Mouse (Mus musculus): ENCODE measurements at regions not wholly inside any gene's neighbourhood (a gene's known extent, or its start where the extent isn't known, plus 50 kb on each side); places are given as distances from the start of the nearest gene placed in this dataset.

DNA sequence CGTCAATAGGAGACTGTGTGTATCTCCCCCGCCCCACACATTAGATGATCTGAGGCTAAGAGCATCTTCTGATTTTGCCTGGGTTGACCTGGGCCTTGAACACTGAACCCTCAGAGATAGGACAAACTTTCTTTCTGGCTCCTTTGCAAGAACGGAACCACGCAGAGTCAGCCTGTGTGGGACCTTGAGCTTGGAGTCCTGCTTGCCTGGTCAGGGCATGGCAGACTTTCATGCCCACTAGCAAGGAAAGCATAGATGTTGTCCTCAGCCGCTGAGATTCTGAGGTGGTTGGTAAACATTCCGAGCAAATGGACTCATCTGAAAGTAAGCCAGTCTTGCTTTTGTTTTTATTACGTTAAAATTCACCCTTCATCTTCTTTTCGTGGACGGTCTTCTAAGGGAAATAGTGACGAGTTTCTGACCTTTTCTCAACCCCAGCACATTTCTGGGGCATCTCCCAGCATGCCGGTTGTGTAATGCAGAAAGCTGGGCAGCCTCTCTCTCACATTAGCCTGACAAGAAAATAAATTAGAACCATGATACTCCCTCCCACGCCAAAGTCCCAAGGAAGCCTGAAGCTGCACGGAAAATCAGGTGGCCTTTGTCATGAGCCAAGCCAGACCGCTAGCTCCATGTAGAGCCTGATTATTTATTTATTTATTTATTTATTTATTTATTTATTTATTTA is 79.2 kb upstream of the Ppm1b start:
- DNase-seq (ENCODE audit: extremely low read depth, low read depth, low spot score), result peak; percentile 81

DNA sequence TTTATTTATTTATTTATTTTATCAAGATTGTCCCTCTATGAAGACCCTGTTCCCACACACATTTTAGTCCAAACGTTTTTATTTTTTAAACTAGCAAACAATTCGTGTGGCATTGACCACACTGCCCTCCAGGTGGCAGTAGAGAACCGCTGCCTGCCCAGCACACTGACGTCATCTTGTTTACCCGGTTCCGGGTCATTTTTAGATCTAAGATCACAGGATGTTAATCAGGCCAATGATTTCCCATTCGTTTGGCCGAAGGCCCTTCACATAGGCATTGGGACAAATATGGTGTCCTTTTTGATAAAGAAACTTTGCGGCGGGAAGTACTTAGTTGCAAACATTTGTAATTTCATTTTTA is 78.7 kb upstream of the Ppm1b start:
- Histone ChIP-seq H3K79me2 (ENCODE audit: control insufficient read depth, insufficient read depth, low read length) (no peaks in the 10 kb centered on the region), H3K36me3 (ENCODE audit: control insufficient read depth, insufficient read depth, low read length) (no peaks in the 10 kb centered on the region), H3K27ac (replicated peaks; ENCODE audit: insufficient read depth, low read depth, low read length) (peak overlapping the region; percentile 95), H3K9ac (ENCODE audit: low read depth, low read length) (no peak overlapping the region), H3K4me1 (ENCODE audit: control insufficient read depth, insufficient read depth, low read length) (peaks cover 29% of the 10 kb centered on the region), H3K4me3 (ENCODE audit: insufficient read depth, low read depth, low read length) (no peak overlapping the region; the same call in 1 of the 2 replicates), H3K27me3 (ENCODE audit: control insufficient read depth, insufficient read depth, low read length) (no peaks in the 10 kb centered on the region)
- TF ChIP-seq CTCF (IDR thresholded peaks at IDR 0.05; ENCODE audit: low read depth, low read length) (peak; percentile 93), POLR2A (IDR thresholded peaks at IDR 0.05; ENCODE audit: extremely low read depth, insufficient read depth, low read length) (no peak)
- DNase-seq (ENCODE audit: extremely low read depth, low read depth, low spot score), result peak; percentile 89
- WGBS, result 2% methylated on average over 10 of the region's 10 CpGs

More for the DNA sequence above, 79.2 kb upstream of the Ppm1b start:
- Histone ChIP-seq H3K27ac (replicated peaks; ENCODE audit: insufficient read depth, low read depth, low read length) (peak overlapping the region; percentile 92), H3K79me2 (ENCODE audit: control insufficient read depth, insufficient read depth, low read length) (no peaks in the 10 kb centered on the region), H3K4me1 (ENCODE audit: control insufficient read depth, insufficient read depth, low read length) (peaks cover 32% of the 10 kb centered on the region), H3K27me3 (ENCODE audit: control insufficient read depth, insufficient read depth, low read length) (no peaks in the 10 kb centered on the region), H3K9ac (ENCODE audit: low read depth, low read length) (peak overlapping the region; percentile 53), H3K36me3 (ENCODE audit: control insufficient read depth, insufficient read depth, low read length) (no peaks in the 10 kb centered on the region), H3K4me3 (ENCODE audit: insufficient read depth, low read depth, low read length) (0 out of 2 replicates have a peak overlapping the region, but pooled peaks have one; percentile 12)
- WGBS, result 23% methylated on average over 14 of the region's 14 CpGs
- TF ChIP-seq CTCF (IDR thresholded peaks at IDR 0.05; ENCODE audit: low read depth, low read length) (no peak), POLR2A (IDR thresholded peaks at IDR 0.05; ENCODE audit: extremely low read depth, insufficient read depth, low read length) (no peak)

DNA sequence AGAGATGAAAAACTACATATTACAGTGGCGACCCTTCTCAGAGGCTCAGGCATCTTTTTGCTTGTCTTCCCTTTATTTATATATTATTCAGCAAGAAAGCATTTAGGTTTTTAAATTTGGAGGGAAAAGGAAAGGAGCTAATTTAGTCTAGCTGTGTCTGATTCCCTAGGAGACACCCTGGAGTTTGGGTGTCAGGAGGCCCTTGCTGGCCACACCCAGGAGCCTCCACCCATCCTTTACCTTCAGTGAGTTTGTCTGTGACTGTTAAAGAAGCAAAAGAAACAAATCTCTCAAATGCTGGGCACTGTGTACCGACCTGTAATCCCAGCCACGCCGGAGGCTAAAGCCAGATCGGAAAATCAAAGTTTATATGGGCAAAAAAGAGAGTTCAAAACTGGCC is 78.2 kb upstream of the Ppm1b start:
- no peaks in the 10 kb centered on the region for H3K36me3 ChIP-seq (ENCODE audit: control insufficient read depth, insufficient read depth, low read length)
- DNase-seq (ENCODE audit: extremely low read depth, low read depth, low spot score), result peak; percentile 56
- peak overlapping the region; percentile 95 for H3K27ac ChIP-seq (replicated peaks; ENCODE audit: insufficient read depth, low read depth, low read length)
- peaks cover 25% of the 10 kb centered on the region for H3K4me1 ChIP-seq (ENCODE audit: control insufficient read depth, insufficient read depth, low read length)
- peak overlapping the region; percentile 74 for H3K9ac ChIP-seq (ENCODE audit: low read depth, low read length)
- H3K79me2 ChIP-seq (ENCODE audit: control insufficient read depth, insufficient read depth, low read length), result no peaks in the 10 kb centered on the region
- TF ChIP-seq POLR2A (IDR thresholded peaks at IDR 0.05; ENCODE audit: extremely low read depth, insufficient read depth, low read length), result no peak
- TF ChIP-seq CTCF (IDR thresholded peaks at IDR 0.05; ENCODE audit: low read depth, low read length), result no peak
- 26% methylated on average over 5 of the region's 5 CpGs for WGBS
- peak overlapping the region; percentile 27 for H3K4me3 ChIP-seq (ENCODE audit: insufficient read depth, low read depth, low read length)
- no peaks in the 10 kb centered on the region for H3K27me3 ChIP-seq (ENCODE audit: control insufficient read depth, insufficient read depth, low read length)

DNA sequence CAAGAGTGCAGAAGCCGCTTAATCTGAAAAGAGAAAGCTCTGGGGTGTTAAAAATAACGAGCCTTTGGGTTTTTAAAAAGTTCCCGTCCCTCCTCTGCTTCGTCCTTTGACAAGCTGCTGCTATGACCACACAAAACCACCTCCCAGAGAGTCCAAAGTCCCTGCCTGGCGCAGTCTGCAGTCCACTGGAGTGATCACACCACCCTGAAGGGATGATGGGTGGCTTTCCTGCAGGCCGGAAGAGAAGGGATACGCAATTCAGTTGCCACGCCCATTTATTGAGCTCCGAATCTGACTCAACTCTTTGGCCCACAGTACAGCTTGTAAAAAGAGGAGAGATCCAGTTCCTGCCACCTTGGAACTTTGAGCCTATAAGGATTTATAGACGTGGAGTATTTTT is 77.4 kb upstream of the Ppm1b start:
- Histone ChIP-seq H3K27me3 (ENCODE audit: control insufficient read depth, insufficient read depth, low read length) (no peaks in the 10 kb centered on the region), H3K36me3 (ENCODE audit: control insufficient read depth, insufficient read depth, low read length) (no peaks in the 10 kb centered on the region), H3K27ac (replicated peaks; ENCODE audit: insufficient read depth, low read depth, low read length) (peak overlapping the region; percentile 95), H3K9ac (ENCODE audit: low read depth, low read length) (peak overlapping the region; percentile 74; the same call in 1 of the 2 replicates), H3K4me1 (ENCODE audit: control insufficient read depth, insufficient read depth, low read length) (peaks cover 21% of the 10 kb centered on the region), H3K4me3 (ENCODE audit: insufficient read depth, low read depth, low read length) (peak overlapping the region; percentile 27; the same call in 1 of the 2 replicates), H3K79me2 (ENCODE audit: control insufficient read depth, insufficient read depth, low read length) (no peaks in the 10 kb centered on the region)
- 19% methylated on average over 10 of the region's 10 CpGs for WGBS
- DNase-seq (ENCODE audit: extremely low read depth, low read depth, low spot score), result peak; percentile 99
- TF ChIP-seq CTCF (IDR thresholded peaks at IDR 0.05; ENCODE audit: low read depth, low read length) (no peak), POLR2A (IDR thresholded peaks at IDR 0.05; ENCODE audit: extremely low read depth, insufficient read depth, low read length) (peak; percentile 64; the same call in 1 of the 2 replicates)

DNA sequence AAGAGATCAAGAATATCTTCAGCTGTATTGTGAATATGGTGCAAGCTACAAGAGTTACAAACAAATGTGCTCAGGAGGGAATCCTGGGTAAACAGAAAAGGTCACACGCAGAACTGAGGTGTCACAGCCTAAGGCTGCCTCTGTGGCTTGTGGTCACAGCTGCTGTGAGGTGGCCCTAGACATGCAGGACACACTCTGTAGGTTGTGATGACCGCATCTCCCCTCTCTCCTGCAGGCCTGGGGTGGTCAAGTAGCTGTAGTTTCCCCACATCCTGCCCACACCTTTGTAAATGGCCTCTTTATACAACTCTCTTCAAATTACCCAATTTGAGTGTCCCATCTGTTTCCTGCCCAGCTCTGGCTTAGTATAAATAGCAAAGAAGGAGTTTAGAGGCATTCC is 75.6 kb upstream of the Ppm1b start:
- Histone ChIP-seq H3K9ac (ENCODE audit: low read depth, low read length) (no peak overlapping the region), H3K27me3 (ENCODE audit: control insufficient read depth, insufficient read depth, low read length) (no peaks in the 10 kb centered on the region), H3K4me3 (ENCODE audit: insufficient read depth, low read depth, low read length) (no peak overlapping the region), H3K27ac (replicated peaks; ENCODE audit: insufficient read depth, low read depth, low read length) (no peak overlapping the region), H3K79me2 (ENCODE audit: control insufficient read depth, insufficient read depth, low read length) (no peaks in the 10 kb centered on the region), H3K36me3 (ENCODE audit: control insufficient read depth, insufficient read depth, low read length) (no peaks in the 10 kb centered on the region), H3K4me1 (ENCODE audit: control insufficient read depth, insufficient read depth, low read length) (peaks cover 14% of the 10 kb centered on the region; the same call in 1 of the 2 replicates)
- TF ChIP-seq POLR2A (IDR thresholded peaks at IDR 0.05; ENCODE audit: extremely low read depth, insufficient read depth, low read length) (no peak), CTCF (IDR thresholded peaks at IDR 0.05; ENCODE audit: low read depth, low read length) (no peak)
- DNase-seq (ENCODE audit: extremely low read depth, low read depth, low spot score), result no peak
- WGBS, result 67% methylated on average over 2 of the region's 2 CpGs

DNA sequence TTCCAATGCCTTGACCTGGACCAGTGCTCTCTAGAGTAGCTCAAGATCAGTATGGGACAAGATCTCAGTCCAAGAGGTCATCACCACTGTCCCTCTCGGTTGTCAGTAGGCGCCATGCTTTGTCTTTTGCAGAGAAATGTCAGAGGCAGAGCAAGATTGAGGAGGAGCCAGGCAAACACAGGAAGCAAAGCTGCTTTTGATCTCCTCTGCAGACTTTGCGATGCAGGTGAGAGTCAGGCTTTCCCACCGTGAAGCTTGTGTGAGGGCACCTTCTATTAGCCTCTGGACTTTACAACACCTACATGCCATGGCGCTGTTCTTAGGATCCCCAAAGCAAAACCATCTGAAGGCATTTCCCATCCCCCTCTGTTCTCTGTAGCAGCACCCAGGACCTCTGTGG is 68.0 kb upstream of the Ppm1b start:
- Histone ChIP-seq H3K27ac (replicated peaks; ENCODE audit: insufficient read depth, low read depth, low read length) (no peak overlapping the region), H3K27me3 (ENCODE audit: control insufficient read depth, insufficient read depth, low read length) (no peaks in the 10 kb centered on the region), H3K36me3 (ENCODE audit: control insufficient read depth, insufficient read depth, low read length) (no peaks in the 10 kb centered on the region), H3K79me2 (ENCODE audit: control insufficient read depth, insufficient read depth, low read length) (no peaks in the 10 kb centered on the region), H3K9ac (ENCODE audit: low read depth, low read length) (no peak overlapping the region), H3K4me3 (ENCODE audit: insufficient read depth, low read depth, low read length) (no peak overlapping the region), H3K4me1 (ENCODE audit: control insufficient read depth, insufficient read depth, low read length) (peaks cover 2% of the 10 kb centered on the region; the same call in 1 of the 2 replicates)
- TF ChIP-seq POLR2A (IDR thresholded peaks at IDR 0.05; ENCODE audit: extremely low read depth, insufficient read depth, low read length) (no peak), CTCF (IDR thresholded peaks at IDR 0.05; ENCODE audit: low read depth, low read length) (no peak)
- no peak for DNase-seq (ENCODE audit: extremely low read depth, low read depth, low spot score)
- WGBS, result 90% methylated on average over 5 of the region's 5 CpGs

All from liver, adult 2 months (tissue).